Mouse (Mus musculus) limb, embryonic 11.5 days (tissue): ENCODE measurements around the gene Olfr1506. TPM values are rescaled to one million over a fixed set of nuclear protein-coding genes. Genes with fewer than 3 reads are reported as not detected.

Experiments used
- polyA plus RNA-seq: library from polyadenylated mRNA; unstranded; fragments of >200 nt; fragmentation: Nextera tagmentation; extraction: Ambion mirVana; gene quantifications from 2 replicates; pipeline ENCODE4 v1.2.1, GENCODE M21; 2014

Gene Olfr1506
- polyA plus RNA-seq, 1 experiment from 2014 or later, result not detected

Other genes with a start within 250 kb of the Olfr1506 start
- gene Olfr1261, start 233.3 kb downstream of the Olfr1506 start, polyA plus RNA-seq, result not detected in 2 replicates
- not detected in 2 replicates for gene Olfr1262, start 224.3 kb downstream of the Olfr1506 start, polyA plus RNA-seq
- gene Olfr1263, start 212.4 kb downstream of the Olfr1506 start, polyA plus RNA-seq, result not detected in 2 replicates
- gene Olfr1264, start 198.9 kb downstream of the Olfr1506 start, polyA plus RNA-seq, result not detected in 2 replicates
- gene Olfr1265, start 189.2 kb downstream of the Olfr1506 start, polyA plus RNA-seq, result not detected in 2 replicates
- gene Olfr140, start 160.9 kb downstream of the Olfr1506 start, polyA plus RNA-seq, result not detected in 2 replicates
- not detected in 2 replicates for gene Olfr1269, start 103.1 kb downstream of the Olfr1506 start, polyA plus RNA-seq
- not detected in 2 replicates for gene Olfr32, start 82.2 kb downstream of the Olfr1506 start, polyA plus RNA-seq
- not detected in 2 replicates for gene Olfr1270, start 71.4 kb downstream of the Olfr1506 start, polyA plus RNA-seq
- gene Olfr142, start 33.1 kb upstream of the Olfr1506 start, polyA plus RNA-seq, result not detected in 2 replicates
- not detected in 2 replicates for gene Olfr1271, start 46.5 kb upstream of the Olfr1506 start, polyA plus RNA-seq
- gene Olfr1272, start 68.3 kb upstream of the Olfr1506 start, polyA plus RNA-seq, result not detected in 2 replicates
- not detected in 2 replicates for gene Gm13769, start 97.7 kb upstream of the Olfr1506 start, polyA plus RNA-seq
- not detected in 2 replicates for gene Olfr1274-ps, start 174.2 kb upstream of the Olfr1506 start, polyA plus RNA-seq